Mouse (Mus musculus) layer of hippocampus, postnatal 25 days (tissue): ENCODE data around the gene Bub1b. TPM values are rescaled to one million over a fixed set of nuclear protein-coding genes. Genes with fewer than 3 reads are reported as not detected.

ENCODE experiments used
- DNase-seq, 2 experiments: peaks; one replicate each; pipeline ENCODE4 v3.0.0; 2022; ENCODE audit warnings: mixed read lengths in 2 of 2, low spot score in 1 of 2; ENCODE audit errors: extremely low spot score in 1 of 2
- total RNA-seq, 2 experiments: library from RNA; stranded (reverse); gene quantifications; 2 replicates each; pipeline ENCODE4 v1.2.3; 2021

Bub1b gene
- total RNA-seq, 2 experiments from 2014 or later, result 2.0 to 2.4 TPM

GRCm38 (mm10) chr2:118663804-118664766, 66.1 kb downstream of the Bub1b start:
- peak in 1 of 2 experiments; percentile 26 for DNase-seq

- DNase-seq, result no peak
These were observed 67.0 kb downstream of the Bub1b start for GRCm38 (mm10) chr2:118664975-118665516.

GRCm38 (mm10) chr2:118665616-118666015, 67.6 kb downstream of the Bub1b start:
- no peak for DNase-seq

GRCm38 (mm10) chr2:118667181-118667580, 69.2 kb downstream of the Bub1b start:
- no peak for DNase-seq

- DNase-seq, result no peak
These were observed 71.2 kb downstream of the Bub1b start for GRCm38 (mm10) chr2:118669245-118669644.

GRCm38 (mm10) chr2:118669785-118670184, 71.8 kb downstream of the Bub1b start:
- no peak for DNase-seq

GRCm38 (mm10) chr2:118671728-118672127, 73.7 kb downstream of the Bub1b start:
- DNase-seq, result no peak

GRCm38 (mm10) chr2:118673686-118674465, 75.9 kb downstream of the Bub1b start:
- no peak for DNase-seq

GRCm38 (mm10) chr2:118674500-118674899, 76.5 kb downstream of the Bub1b start:
- no peak for DNase-seq

- DNase-seq, result peak in 1 of 2 experiments; percentile 39
These were observed 79.1 kb downstream of the Bub1b start for GRCm38 (mm10) chr2:118676839-118677741.

- no peak for DNase-seq
These were observed 79.8 kb downstream of the Bub1b start for GRCm38 (mm10) chr2:118677817-118678216.

GRCm38 (mm10) chr2:118679577-118679976, 81.6 kb downstream of the Bub1b start:
- no peak for DNase-seq

- no peak for DNase-seq
These were observed 82.9 kb downstream of the Bub1b start for GRCm38 (mm10) chr2:118680926-118681325.

GRCm38 (mm10) chr2:118682544-118683260, 84.7 kb downstream of the Bub1b start:
- no peak for DNase-seq

GRCm38 (mm10) chr2:118685088-118685487, 87.1 kb downstream of the Bub1b start:
- DNase-seq, result no peak

- DNase-seq, result no peak
These were observed 88.7 kb downstream of the Bub1b start for GRCm38 (mm10) chr2:118686693-118687092.

GRCm38 (mm10) chr2:118687791-118688190, 89.8 kb downstream of the Bub1b start:
- no peak for DNase-seq

- no peak for DNase-seq
These were observed 91.9 kb downstream of the Bub1b start for GRCm38 (mm10) chr2:118689875-118690274.
